Mouse (Mus musculus): ENCODE measurements around the gene Mettl21c. TPM values are rescaled to one million over a fixed set of nuclear protein-coding genes. Genes with fewer than 3 reads are reported as not detected.

The Mettl21c gene
- polyA plus RNA-seq (2017; shearing (Covaris generic)): 0.11 TPM

DNA sequence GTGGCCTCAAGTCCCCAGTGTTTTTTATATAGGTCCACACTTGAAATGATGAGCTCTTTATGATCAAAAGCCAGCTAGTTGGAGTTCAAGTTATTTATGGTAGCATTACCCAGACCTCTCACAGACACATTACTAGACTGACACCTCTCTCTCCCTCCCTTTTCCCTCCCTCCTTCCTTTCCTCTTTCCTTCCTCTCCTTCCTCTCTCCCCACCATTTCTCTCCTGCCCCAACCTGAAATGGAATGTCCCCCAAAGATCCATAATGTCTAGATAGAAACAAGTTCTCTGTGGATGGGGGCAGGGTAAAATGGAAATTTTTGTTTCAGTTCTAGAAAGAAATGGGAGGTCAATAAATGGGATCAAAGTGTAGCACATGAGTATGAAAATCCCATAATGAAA, at the start of gene Mettl21c:
TSS of gene Mettl21c (minus strand) at position 101 of the 400 bp plus-strand sequence.

DNA sequence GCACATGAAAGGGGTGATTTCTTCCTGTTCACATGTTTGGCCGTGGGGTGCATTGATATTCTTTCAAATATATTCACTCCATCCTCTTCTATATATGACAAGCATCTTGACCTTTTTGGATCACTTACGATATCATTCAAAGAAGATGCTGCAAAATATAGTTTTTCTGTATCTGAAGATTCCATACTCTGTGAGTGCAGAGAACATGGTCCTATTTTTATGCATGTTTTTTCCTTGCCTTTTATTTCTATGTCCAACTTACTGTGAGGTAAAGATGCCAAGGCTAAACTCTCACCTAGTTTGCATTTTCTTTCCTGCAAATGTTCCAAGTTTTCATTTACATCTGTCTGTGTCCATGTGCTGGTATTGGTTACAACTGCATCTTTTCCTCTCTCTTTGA, 42.0 kb upstream of the Mettl21c start, which contains the start of gene Gm8251:
TSS of gene Gm8251 (minus strand) at position 101 of the 400 bp plus-strand sequence.

Other genes starting within 250 kb of the Mettl21c start
- 7.5 TPM for gene Uxs1, start 192.2 kb downstream of the Mettl21c start, polyA plus RNA-seq (2017; shearing (Covaris generic))
- gene Tpp2, start 86.4 kb downstream of the Mettl21c start, polyA plus RNA-seq (2017; shearing (Covaris generic)): 170 TPM
- 0.41 TPM for gene Gm8251, start 41.9 kb upstream of the Mettl21c start, polyA plus RNA-seq (2017; shearing (Covaris generic))
- 86.2 TPM for gene Tex30, start 82.4 kb upstream of the Mettl21c start, polyA plus RNA-seq (2017; shearing (Covaris generic))
- gene Kdelc1, start 98.8 kb upstream of the Mettl21c start, polyA plus RNA-seq (2017; shearing (Covaris generic)): 13.5 TPM
- gene Bivm, start 98.9 kb upstream of the Mettl21c start, polyA plus RNA-seq (2017; shearing (Covaris generic)): 10.2 TPM
- gene Ercc5, start 127.7 kb upstream of the Mettl21c start, polyA plus RNA-seq (2017; shearing (Covaris generic)): 27.9 TPM
- not detected for gene Mettl21e, start 198.9 kb upstream of the Mettl21c start, polyA plus RNA-seq (2017; shearing (Covaris generic))